Mouse (Mus musculus) T-helper 2 cell (primary cell): Measurements from ENCODE around the gene Gosr1.
"Not testable (repeated sequence)": the region's sequence is repeated elsewhere in the genome, so short reads cannot be mapped to it uniquely, and the experiment has no call there.

Experiments used
- in situ Hi-C: fragments of 300-600 bp; cut with MboI, MseI; formaldehyde crosslinking; loops from one replicate; pipeline ENCODE4 v1.15.1; 2025; ENCODE audit warnings: high pct_unique_total_duplicates

The Gosr1 gene

DNA sequence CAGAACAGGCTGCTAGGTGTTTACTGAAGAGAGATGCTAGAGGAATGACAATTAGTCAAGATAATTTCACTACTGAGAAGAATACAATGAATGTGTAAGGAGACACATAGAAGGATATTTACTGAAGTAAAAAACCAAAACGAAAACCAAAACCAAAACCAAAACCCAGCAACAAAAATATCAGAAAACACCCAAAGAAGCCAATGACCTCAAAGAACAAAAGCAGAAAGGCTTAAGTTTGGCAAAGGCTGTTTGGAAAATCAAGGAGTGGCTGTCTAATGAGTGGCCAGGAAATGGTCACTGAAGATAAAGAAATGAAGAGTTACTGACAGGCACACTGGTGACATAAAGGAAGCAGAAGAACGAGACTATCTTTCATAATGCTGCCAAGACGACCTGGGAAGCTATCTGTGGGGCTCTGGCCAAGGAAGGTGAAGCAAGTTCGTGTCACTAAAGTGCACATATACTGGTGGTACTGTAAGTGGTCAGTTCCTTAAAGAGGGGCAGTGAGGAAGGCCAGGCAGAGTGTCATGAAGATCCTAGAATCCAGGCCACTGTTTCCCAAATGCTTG, 27.5 kb downstream of the Gosr1 start:
- in situ Hi-C loops: no loop called here

DNA sequence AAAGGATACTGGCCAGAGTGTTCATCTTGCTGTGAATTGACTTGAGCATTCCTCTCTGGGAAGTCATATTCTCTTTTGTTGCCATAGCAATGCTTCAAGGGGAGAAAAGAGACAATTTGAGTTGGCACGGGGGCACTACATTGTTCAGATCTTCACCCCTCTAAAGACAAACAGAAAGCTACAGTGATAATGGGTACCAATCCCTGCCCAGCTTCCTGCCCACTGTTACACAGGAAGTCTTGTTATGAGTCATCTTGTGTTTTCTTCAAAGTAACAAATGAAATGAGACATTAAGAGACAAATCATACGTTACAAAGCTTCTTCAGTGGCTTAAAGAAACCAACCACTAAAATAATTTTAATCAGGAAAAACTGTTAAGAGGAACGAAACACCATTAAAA, 28.8 kb downstream of the Gosr1 start:
- in situ Hi-C loops: no loop called here

DNA sequence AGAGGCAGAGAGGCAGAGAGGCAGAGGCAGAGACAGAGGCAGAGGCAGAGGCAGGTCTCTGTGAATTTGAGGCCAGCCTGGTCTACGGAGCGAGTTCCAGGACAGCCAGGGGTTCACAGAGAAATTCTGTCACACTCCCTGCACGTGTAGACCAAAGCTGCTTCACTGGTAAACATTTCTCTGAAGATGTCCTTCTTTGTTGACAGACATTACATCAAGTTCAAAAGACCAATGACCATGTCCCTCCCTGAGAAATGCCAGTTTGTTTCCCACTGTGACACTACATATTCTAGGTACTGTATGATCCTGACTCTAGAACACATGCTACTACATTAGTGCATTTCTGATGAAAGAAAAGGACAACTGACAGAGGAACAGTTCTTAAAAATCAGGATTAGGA, 32.7 kb downstream of the Gosr1 start:
- in situ Hi-C loops: no loop called here

GRCm38 (mm10) chr11:76728093-76728492, 35.3 kb downstream of the Gosr1 start:
- in situ Hi-C loops: no loop called here

DNA sequence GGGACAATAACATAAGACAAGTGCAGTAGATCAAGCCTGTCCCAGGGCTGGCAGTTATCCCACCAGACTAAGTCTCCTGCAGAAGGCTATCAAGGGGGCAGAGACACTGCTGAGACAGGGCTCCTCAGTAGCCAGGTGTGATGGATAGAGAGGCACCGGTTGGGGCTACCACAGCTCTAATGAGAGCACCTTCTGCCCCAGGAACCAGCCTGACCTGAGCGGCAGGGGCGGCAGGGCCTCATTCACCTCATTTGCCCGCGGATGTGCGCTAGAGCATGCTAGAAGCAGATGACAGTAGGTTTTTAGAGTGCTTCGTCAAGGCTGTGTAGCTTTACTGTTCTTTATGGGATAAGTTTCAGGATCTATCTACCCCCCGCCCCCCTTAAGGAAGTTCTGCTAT, 39.5 kb downstream of the Gosr1 start:
- in situ Hi-C loops: no loop called here

- in situ Hi-C loops: no loop called here
These were observed 46.4 kb downstream of the Gosr1 start for GRCm38 (mm10) chr11:76717000-76717399.

GRCm38 (mm10) chr11:76709625-76710452, 53.5 kb downstream of the Gosr1 start:
- in situ Hi-C loops: no loop called here

- in situ Hi-C loops: no loop called here
These were observed 54.5 kb downstream of the Gosr1 start for GRCm38 (mm10) chr11:76708881-76709280.

DNA sequence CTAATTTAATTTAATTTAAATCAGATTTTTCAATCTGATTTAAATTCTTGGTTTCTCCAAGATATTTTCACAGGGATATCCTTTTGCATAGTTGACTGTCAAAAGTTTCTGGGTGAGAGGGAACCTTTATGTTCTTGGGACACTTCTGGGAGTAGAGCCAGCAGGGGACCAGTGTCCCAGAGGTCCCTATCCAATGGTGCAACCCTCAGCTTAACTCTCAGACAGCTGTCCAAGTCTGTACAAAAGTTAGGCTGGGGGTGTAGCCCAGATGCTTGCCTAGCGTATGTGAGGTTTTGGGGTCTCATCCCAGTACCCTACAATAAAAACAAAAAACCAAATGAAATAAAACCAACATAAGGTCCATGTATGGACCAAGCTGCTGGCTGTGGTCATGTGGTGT, 55.3 kb downstream of the Gosr1 start:
- in situ Hi-C loops: no loop called here

- in situ Hi-C loops: no loop called here
These were observed 55.7 kb downstream of the Gosr1 start for GRCm38 (mm10) chr11:76707656-76708055.

DNA sequence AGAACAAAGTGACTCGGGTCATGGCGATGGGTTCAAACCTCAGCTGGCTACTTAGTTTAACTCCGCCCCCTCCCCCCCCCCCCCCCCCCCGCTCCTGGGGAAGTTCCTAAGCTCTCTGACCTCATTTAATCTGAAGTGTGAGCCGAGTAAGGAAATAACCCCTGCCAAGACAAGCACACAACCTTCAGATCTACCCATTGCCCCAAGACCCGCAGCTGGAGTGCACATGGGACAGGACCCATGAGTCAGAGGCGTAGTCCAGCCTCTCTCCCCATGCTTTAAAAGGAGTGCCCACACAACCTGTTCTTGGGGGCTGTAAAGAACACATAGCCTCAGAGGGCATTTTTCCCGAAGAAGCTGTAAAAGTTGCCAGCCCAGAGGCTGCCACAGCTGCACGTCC, 63.8 kb downstream of the Gosr1 start:
- in situ Hi-C loops: no loop called here

DNA sequence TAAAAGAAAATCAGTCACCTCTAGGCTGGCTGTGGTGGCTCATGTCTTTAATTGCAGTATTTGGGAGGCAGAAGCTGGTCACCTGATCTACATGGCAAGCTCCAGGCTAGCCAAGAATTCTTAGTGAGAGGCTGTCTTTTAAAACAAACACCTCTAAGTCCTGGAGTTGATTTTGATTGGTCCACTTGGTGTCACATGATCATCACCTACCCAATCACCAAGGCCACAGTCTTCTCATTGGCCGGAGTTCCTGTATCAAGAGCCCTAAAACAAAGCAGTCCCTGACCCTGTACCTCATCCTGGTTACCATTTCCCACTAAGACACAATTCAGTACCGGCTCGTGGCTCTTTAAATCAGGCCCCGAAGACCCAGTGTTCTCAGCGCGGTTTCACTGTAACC, 67.6 kb downstream of the Gosr1 start:
- in situ Hi-C loops: no loop called here

GRCm38 (mm10) chr11:76692096-76692495, 71.3 kb downstream of the Gosr1 start:
- in situ Hi-C loops: no loop called here

DNA sequence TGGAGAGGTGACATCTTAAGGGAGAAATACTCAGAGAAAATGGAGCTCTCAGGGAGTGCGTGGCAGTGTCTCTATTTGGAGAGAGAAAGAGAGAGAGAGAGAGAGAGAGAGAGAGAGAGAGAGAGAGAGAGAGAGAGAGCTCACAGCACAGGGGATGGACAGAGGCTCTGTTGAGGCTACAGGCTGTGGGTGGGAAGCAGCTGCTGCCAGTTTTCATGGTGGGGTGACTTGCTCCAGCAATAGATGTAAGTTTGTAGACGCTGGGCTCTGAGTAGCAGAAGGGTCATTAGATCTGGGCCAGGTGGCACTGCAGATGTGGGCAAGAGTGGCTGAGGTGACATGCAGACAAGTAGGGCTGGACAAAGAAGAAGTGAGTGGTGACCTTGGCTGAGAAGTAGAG, 77.8 kb downstream of the Gosr1 start:
- in situ Hi-C loops: no loop called here

- in situ Hi-C loops: not testable (repeated sequence)
These were observed 83.9 kb downstream of the Gosr1 start, which contains the start of gene Trarg1 for GRCm38 (mm10) chr11:76679508-76679907. Gene Trarg1 (plus strand): TSS chr11:76679808.
